Mouse (Mus musculus): ENCODE results near the gene Sh3bgr.

DNA sequence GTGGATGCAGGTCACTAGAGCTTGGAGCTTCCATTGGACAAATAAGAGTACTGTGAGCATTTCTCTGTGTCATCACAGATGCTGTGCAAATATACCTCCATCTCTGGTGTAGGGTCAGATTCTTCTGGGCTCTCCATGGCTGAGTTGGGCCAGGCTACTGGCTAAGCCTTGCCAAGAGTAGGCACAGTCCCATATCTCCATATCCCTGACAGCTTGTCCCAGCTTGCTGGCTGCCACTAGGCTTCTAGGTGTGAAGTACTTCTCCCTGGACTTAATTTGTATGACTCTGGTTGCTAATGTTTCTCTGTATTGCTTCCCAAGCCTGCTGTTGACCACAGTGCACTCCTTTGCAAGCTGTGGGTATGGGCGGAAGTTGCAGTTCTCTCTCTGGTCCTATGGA, 51.9 kb downstream of the Sh3bgr start:
- TF ChIP-seq CTCF (conservative IDR thresholded peaks at IDR 0.05; ENCODE audit: low read length): no peak
- TF ChIP-seq NANOG (IDR thresholded peaks at IDR 0.05; ENCODE audit: borderline replicate concordance, low read length): no peak
- no peak for TF ChIP-seq POU5F1 (IDR thresholded peaks at IDR 0.05; ENCODE audit: borderline replicate concordance, low read length)

All from E14TG2a.4 (cell line).